Mouse (Mus musculus): Measurements from ENCODE around the gene Gm20388.

Gene Gm20388

DNA sequence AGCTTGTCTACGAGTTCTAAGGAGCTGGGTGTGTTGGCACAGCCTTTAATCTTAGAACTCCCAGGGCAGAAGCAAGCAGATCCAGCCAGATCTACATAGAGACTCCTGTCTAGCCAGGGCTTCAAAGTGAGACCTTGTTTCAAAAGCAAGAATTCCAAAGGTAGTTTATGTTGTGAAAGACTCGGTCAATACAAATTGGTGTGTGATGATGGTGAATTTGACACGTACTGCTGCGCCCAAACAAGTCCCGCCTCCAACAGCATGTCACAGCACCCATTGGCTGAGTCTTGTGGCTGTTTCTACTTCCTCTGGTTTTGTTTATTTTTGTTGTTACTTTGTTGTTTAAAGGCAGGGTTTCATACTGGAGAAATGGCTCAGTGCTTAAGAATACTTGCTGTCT lies 3901.6 kb downstream of the Gm20388 start:
- DNase-seq (ENCODE audit: low spot score): no peak

DNA sequence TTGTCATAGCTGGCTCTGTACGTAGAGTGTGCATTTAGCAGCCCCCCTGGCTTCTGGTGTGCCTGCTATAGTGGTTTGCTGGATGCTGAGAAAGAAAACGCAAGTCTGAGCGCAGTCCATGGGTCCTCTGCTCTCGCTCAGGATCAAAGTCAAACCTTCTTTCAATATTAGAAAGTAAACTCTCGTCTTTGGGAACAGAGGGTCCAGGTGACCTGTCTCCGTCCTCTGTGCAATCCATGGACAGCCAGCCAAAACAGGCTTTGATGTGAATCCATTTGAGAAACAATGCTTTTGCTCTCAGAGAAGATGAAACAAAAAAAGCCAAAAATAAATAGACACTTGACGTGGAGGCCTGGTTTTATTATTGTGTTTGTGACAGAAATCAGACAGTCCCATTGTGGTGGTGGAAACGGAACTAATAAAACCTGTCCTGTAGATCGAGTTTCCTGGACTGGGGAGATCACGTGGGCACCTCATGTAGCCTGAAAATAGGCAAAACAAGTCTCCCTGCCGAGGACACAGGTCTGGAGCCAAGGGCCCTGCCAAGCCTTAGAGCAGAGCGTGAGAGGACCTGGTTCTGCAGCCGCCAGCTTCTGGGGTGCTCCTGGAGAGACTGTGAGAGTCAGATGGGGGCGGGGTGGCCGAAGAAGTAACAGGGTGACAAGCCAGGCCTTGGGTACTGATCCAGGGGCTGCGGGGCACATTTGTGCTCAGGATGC lies 3902.7 kb downstream of the Gm20388 start:
- no peak for DNase-seq (ENCODE audit: low spot score)

DNA sequence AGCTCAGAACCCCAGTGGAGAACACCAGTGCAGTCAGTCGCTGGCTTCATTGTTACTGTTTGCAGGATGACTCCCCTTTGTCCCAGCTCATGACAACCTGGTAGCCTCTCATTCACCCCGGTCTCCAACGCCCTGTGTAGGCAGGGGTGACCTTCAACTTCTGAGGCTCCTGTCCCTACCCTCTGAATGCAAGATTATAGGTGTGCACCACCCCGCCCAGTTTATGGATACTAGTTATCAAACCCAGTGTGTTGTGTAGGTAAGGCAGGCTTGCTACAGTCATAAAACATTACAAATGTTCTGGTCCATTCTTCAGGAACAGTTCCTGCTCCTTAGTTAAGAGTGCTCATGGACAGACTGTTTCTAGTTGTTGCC lies 3903.2 kb downstream of the Gm20388 start:
- no peak for DNase-seq (ENCODE audit: low spot score)

DNA sequence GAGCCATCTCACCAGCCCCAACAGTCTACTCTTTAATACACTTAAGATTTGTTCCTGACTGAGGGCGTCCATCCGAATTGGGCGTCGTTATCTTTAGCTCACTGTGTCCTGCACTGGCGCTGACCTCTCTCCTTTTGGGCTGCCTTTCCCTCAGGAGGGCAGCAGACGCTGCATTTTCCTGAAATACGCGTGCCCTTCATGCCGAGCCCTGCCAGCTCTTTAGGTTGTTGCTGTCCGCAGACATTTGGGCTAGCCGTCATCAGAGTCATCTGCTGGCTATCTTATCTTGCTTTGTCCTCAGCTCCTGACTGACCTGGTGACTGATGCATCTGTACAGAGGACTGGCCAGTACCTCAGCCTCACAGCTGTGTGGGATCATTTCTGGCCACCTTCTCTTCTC lies 3904.7 kb downstream of the Gm20388 start:
- no peak for DNase-seq (ENCODE audit: low spot score)

DNA sequence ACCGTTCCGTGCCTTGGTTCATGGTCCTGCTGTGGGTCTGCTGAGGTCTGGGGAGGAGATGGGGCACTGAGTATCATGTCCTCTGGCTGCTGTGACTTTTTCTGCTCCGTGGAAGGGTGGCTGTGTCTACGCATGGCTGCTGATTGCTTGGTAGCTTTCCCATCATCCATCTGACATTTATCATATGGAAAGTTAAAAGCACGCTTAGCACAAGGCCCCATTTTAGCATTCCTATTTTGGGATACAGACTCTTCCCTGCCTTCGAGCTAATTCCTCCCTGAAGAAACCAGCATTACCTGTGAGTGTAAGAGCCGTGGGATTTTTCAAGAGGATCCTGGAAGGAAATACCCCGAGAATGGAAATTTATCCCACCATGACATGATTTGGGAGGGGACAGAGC lies 3906.3 kb downstream of the Gm20388 start:
- DNase-seq (ENCODE audit: low spot score): no peak

DNA sequence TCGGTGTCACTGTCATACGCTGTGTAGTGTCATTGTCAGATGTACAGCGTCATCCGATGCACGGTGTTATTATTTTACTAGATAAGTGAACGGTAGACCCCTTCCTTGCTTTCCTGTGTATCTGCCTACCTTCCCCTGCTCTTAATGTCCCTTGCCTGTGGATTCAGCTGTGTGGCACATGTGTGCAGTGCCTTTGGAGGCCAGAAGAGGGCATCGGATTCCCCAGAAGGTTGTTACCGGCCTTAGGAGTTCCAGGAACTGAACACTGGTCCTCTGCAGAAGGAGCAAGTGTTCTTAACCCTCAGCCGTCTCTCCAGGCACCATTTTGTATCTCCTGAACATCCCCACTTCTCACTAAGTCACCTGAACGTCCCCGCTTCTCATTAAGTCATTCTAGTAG lies 3907.1 kb downstream of the Gm20388 start:
- no peak for DNase-seq (ENCODE audit: low spot score)

DNA sequence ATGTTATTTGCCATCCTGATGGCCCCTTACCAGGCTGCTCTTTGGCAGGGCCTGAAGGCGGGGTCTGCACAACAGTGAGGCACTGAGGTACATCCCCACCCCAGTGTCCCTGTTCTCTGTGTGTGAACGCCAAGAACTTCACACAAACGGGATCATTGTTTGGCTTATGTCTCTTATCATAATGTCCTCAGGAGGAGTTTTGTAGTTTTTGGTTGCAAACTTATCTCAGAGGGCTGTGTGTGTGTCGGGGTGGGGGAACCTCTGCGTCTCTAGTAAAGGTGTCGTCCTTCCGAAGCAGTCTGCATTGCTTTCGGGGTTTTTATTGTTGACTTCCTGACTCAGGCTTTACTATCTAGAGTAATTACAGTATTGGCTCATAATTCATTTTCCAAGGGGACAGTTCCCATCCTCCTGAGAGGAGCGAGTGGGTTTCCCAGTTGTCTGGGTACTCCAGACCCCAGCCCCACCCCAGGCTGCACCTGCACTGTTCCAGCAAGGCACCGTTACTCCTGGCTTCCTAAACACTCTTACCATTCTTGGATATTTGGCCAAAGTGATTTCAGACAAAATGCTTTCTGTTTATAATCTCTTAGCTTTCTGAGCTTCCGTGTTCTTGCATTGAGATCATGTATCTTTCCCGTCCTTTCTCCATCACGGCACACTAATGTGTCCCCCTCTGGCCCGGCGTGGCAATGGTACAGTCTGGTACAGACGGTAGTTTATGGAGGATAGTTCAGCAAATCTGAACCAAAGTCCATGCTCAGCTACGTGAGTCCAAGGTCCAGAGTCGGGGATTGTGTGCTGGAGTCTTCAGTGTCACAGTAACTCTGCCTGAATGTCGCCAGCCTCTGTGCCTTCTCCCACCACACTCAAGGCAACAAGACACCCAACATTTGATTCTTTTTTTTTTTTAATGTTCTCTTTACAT lies 3909.3 kb downstream of the Gm20388 start:
- DNase-seq (ENCODE audit: low spot score): no peak

DNA sequence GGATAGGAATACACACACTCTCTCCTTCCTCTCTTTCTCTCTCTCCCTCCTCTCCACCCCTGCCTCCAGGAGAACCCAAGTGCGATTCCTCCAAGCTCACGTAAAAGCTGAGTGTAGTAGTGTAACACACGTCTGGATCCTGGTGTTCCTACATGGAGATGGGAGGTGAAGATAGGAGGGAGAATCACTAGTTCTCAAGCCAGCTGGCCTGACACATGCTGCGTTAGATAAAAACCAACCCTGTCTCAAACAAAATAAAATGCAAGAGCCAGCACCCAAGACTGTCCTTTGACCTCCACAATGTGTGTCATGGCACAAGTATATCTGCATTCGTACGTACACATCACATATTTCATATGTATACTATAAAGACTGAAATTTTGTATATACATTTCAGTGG lies 3910.1 kb downstream of the Gm20388 start:
- no peak for DNase-seq (ENCODE audit: low spot score)

DNA sequence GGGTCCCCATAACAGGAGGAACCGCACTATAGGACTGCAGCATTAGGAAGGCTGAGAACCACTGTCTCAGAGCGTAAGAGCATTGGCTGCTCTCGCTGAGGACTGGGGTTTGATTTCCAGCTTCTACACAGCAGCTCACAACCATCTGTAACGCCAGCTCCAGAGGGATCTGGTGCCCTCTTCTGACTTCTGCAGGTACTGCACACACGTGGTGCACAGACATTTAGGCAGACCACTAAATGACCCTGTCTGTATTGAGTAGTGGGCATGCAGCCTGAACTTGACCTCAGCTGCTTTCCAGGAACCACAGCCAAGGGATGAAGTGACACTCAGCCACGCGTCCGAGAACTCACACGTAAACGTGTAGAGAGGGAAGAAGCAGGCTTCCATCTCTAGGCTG lies 3912.5 kb downstream of the Gm20388 start:
- no peak for DNase-seq (ENCODE audit: low spot score)

DNA sequence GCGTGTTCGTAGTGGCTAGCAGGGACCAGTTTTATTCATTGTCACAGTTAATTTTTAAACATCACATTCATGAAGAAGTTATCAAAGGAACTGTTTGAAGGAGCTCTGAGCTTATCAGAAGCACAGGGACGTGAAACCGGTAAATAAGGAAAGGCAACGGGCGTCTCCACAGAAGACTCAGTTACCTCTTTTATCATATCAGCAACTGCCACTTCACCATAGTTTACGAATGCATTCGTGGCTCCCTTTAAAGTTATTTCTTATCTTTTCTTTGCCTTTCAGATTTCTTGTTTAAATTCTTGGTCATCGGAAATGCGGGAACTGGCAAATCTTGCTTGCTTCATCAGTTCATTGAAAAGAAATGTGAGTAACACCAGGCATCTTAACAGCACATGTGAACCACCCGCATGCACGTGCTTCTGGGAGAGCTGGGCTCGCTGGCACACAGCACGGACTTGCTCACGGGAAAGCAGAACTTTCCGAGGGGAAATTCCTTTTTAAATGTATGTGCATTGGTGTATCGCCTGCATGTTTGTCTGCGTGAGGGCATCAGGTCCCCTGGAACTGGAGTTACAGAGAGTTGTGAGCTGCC lies 3913.0 kb downstream of the Gm20388 start:
- DNase-seq (ENCODE audit: low spot score): no peak

DNA sequence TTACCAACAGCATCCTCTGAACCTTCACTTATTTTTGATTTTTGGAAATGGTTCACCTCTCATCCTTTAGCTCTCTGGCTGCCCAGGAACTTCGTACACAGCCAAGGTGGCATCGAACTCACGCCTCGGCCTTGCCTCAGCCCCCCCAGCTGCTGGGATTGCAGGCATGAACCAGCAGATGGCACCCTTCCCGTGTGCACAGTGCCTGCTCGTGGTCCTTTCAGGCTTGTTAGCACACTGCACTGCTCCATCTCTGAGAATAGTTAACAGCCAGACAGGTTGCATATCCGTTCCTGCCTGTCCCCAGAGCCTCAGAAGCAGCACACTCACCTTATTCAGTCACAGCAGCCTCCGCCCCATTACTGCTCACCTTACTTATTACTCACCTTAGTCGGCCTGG lies 3915.4 kb downstream of the Gm20388 start:
- peak; percentile 67 for DNase-seq (ENCODE audit: low spot score)

DNA sequence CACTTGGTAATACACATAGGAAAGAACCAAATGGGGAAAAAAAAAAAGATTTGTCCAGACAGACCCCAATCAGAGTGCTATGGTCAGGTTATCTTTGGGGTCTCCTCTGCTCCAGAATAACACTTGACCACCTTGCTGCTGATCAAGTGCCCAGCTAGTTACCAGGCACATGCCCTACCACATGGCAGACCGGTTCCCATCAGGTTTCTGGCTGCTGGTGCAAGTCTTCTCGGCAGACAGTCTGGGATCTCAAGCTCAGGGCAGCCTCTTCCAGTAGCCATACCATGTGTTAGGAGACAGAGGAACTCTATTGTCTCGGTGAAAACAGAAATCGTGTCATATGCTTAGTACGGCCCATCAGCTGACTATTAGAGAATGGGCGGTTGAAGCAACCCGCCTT lies 3916.1 kb downstream of the Gm20388 start:
- DNase-seq (ENCODE audit: low spot score): no peak

DNA sequence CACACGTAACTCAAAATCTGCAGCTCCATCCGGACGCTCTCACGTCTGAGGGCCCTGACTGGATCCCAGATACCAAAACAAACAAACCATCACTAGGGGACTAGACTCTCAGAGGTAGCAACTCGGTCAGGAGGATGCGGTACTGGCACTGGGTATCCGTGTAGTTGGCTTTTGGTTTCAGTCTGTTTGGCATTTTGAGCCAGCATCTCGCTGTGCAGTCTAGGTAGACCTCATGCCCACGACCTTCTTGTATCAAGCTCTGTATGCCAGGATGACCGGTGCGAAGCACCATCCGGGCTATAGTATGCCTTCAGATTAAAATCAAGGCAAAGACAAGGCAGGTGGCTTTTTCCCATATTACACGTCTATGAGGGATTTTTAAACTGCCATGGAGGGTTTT lies 3916.9 kb downstream of the Gm20388 start:
- DNase-seq (ENCODE audit: low spot score): no peak

DNA sequence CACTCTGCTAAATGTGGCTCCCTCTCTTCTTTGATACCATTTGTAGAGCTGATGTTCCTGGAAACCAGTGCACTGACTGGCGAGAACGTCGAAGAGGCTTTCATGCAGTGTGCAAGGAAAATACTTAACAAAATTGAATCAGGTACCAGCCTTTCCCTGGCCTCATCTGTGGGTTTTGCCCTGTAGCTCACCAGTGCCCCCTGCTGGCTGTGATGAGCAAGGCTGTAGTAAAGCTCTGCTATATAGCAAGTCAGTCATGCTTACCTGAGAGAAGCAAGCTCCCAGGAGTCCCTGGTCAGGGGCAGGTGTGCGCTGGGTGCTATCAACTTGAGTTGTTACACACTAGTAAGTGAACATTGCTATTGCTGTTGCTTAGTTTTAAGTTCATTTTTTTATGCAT lies 3922.1 kb downstream of the Gm20388 start:
- DNase-seq (ENCODE audit: low spot score): peak; percentile 57

DNA sequence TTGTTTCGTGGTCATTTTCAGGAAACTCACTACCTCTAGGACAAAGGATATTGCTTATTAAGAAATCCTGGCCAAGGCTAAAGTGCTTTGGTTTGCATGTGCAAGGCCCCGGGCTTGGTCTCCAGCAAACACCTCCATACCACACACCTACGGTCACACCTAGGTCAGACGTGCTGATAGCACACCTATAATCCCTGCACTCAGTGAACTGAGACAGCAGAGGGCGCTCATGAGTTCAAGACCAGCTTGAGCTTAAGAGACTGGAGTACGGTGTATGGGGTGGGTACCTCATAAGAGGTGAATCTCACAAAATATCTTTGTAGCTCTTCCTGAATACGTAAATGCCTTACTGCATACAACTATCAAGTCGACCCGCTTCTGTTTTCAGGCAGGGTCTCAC lies 3924.8 kb downstream of the Gm20388 start:
- peak; percentile 86 for DNase-seq (ENCODE audit: low spot score)

DNA sequence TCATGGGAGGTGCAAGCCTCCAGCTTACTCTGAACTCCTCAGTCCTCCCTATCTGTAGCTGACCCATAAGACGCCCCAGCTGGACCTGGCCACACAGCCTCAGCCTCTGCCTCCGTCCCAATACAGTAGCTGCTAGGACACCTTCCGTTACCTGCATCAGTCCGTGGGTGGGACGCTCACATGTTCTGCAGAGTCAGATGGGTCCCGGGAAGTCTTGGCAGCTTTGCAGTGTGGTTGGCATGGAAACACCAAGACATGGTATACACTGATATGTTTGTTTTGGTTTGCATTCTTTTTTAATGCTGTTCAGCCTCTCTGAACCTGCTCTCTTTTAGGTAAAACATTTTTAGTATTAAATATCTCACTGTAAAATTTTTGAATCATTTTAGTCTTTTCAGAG lies 3925.7 kb downstream of the Gm20388 start:
- no peak for DNase-seq (ENCODE audit: low spot score)

DNA sequence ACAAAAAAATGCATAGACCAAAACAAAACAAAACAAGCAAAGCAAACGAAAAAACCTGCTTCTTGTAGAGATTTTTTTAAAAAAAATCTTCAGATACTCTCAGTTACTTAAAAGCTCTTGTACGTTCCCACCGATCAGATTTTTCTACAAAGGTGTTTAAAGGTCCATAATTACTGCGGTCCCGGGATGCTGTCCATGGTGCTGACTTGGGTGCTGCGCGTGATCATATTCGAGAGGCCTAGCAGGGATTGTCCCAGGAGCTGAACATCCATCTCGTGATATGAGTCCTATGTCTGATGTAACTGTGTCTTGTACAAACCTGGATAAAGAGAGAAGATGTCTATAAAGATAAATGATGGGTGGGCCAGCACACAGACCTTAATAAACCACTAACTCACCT lies 3927.9 kb downstream of the Gm20388 start:
- DNase-seq (ENCODE audit: low spot score): no peak

DNA sequence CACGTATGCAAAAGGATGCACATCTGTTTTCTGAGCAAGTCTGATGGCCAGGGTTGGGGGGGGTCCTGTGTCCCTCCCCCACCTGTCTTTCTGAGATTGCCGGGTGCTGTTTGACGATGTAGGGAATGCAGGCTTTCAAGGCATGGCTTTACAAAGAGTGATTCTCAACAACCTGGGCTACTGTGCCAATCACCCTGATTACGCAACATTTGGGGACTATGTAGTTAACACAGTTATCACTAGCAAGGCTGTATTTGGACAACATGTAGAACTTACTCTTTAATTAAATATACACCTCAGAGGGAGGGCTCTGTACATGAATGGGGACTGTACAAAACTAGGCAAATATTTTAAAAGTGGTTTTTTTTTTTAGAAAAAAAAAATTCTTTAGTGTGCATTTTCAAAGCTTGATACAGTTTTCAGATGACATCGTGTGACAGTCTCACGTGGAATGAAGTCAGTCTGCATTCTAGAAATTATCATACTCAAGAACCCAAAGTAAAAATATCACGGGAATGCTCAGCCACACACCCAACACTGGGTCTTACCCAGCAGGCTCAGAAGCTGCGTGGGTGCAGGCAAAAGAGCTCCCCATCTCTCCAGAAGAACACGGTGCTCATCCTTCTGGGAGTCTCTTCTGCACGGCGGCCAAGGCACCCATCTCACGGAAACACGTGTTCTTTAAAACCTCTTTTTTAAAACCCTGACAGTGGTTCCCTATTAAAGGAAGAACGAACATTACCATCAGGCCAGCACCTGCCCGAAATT lies 3930.1 kb downstream of the Gm20388 start:
- DNase-seq (ENCODE audit: low spot score): no peak

DNA sequence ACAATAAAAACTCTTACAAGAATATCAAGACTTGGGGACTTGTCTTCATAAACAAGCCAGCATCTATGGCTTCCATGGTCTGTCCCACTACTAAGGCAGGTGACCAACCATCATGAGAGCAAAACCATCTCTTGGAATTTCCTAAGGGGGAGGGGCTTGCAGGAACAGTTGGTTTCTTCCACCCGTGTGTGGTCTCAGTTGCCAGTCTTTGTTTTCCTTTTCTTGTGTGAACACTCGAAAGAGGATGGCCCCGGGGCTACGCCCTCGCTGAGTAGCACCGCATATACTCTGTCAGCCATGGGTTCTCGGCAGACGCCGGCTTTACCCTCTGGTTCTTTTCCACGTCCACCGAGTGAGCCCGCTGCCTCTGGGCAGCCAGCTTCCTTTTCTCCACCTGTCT lies 3931.4 kb downstream of the Gm20388 start:
- DNase-seq (ENCODE audit: low spot score): no peak

DNA sequence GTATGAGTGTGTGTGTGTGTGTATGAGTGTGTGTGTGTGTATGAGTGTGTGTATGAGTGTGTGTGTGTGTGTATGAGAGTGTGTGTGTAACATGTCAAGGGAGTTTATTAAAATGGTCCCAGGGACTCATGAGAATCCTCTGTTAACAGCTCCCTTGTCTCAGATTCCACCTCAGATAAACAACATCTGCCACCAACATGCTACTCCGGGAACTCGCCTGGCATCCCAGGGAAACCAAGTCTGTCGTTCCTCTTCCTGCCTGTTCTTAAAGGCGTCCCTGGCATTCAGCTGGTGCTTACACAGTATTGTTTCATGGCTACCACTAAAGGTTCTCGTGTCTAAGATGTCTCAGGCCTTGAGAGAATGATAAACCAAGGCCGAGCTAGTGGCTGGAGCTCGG lies 3933.7 kb downstream of the Gm20388 start:
- no peak for DNase-seq (ENCODE audit: low spot score)

DNA sequence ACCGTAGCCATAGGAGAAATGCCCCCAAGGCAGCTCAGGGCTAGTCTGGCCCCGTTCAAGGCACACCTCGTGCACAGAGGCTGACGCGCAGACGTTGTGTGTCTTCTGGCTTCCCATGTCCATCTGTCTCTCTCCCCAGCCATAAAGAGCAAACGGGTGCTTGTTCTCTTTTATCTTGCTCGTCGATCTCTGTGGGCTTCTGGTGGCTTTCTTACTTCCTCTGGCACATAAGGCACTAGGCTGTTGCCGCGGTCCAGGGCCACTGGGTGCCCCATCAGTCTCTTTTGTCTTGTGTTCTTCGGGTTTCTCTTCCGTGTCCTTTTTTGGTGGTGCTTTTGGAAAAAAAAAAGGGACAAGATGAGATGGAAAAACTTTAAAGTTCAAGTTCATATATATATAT lies 3934.5 kb downstream of the Gm20388 start:
- no peak for DNase-seq (ENCODE audit: low spot score)

DNA sequence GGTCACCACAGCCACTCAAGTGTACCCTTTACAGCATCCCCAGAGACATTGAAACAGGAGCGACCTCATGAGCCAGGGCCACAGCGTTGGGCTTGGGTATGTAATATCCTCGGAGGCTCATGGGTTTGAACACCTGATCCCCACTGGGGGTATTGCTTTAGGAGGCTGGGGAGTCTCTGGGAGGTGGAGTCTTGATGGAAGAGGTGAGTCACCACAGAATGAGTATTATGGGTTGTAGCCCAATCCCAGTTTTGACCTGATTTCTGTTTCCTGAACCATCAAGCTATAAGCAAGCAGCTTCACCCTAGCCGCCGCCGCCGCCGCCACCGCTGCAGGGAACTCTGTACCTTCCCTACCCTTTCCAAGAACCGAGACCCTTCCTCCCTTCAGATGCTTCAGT lies 3935.3 kb downstream of the Gm20388 start:
- no peak for DNase-seq (ENCODE audit: low spot score)

All from MN1 (cell line).